Mouse (Mus musculus): Measurements from ENCODE around the gene 2900026A02Rik.
"Not testable (repeated sequence)": the region's sequence is repeated elsewhere in the genome, so short reads cannot be mapped to it uniquely, and the experiment has no call there.

Gene 2900026A02Rik

DNA sequence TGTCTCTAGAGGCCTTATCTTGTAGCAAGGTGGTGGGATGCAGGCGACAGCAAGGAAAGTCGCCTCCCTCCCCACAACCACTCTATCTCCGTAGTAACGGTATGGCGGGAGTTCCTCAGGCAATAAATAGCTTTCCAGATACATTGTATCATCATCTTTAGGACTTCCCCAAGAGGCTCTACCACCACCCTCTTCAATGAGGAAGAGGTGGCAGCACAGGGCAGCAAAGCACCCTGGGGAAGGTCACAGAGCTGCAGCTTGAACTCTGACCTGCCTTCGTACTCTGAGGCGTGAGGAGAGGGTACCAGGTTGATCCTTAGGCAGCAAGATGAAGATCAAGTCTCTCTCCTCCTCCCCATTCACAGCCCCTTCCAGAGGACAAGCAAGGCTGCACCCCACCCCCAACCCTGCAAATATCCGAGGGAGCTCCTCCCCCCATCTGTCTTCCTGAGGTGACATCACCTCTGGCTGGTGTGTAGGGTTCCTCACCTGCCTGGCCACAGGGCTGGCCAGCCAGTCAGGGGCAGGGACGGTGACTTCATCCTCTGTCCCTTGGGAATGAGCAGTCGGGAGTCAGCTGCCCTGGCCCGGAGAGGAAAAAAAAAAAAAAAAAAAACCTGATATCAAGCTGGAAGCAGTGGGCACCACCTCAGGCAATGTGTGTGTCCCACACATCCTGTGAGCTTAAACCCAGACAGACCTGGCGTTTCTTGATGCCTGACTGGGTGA lies 98.5 kb downstream of the 2900026A02Rik start:
- no peak for DNase-seq (ENCODE audit: low read depth, low spot score)

DNA sequence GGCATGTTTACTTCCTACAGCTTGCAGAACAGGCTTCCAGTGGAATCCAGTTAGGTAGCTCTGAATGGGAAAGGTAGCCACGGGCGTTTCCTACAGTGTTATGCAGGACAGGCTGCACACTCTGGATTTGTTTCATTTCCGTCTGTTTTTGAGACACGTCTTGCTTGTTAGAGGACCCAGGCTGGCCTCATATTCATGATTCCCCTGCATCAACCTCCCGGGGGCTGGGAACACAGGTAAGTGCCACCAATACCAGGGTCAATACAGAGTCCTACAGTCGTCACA lies 99.5 kb downstream of the 2900026A02Rik start:
- no peak for DNase-seq (ENCODE audit: low read depth, low spot score)

DNA sequence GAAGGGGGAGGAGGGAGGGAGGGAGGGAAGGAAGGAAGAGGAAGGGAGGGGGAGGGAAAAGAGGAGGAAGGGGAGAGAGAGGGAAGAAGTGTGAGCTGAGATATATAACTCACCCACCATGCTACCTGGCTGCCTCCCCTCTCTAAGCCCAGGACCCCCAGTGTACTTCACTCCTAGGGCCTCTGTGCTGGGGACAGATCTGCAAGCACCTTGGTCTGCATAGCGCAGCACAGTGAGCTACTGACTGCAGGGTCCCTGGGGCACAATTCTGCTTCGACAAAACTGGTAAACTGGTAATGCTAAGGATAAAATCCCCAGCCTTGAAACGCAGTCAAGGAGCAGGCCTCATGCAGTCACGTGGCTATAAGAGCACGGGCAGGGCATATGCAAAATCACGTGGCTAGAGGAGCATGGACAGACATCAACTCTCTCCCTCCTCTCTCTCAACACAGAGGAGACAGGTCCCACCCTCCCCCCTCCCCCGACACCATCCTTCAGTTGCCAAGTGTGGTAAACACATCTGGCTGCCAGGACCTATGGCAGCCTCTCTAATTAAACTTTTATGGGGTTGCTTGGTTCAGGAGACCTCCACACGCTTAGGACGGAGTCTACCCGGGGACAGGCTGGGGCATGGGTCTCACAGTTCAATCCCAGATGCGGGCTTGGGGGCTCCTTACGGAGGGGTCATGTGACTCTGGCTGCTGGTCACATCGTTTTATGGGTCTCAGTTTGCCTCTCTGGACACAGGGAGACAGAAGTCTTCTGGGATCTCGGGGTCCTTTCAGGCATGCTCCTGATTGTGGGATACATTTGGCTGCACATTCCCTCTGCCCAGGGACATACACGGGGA lies 100.1 kb downstream of the 2900026A02Rik start:
- no peak for DNase-seq (ENCODE audit: low read depth, low spot score)

DNA sequence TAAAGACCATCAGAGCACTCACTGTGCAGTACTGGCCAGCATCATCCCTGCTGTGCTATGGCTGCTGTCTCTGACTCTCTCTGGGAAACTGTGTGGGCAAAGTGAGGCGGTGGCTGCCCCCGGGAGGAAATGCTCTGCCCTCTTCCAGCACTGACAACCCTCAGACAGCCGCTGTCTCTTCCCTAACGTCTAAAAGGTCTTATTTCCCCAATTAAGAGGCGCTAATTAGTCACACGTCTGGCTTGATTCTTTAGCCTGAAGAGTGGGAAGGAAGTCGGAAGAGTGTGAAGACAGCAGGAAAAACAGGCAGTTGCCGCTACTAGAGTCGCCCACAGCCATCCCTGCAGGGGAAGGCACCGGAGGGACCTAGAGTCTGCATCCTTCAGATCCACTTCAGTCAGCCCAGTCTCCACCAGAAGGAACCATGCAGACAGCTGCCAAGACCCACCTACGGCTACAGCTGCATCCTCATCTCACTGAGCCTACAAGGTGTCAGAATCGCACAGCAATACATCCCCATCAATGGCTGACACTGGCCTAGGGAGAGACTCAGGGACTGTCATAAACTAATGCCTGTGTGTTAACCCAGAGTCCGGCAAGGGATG lies 101.1 kb downstream of the 2900026A02Rik start:
- DNase-seq (ENCODE audit: low read depth, low spot score), result no peak

DNA sequence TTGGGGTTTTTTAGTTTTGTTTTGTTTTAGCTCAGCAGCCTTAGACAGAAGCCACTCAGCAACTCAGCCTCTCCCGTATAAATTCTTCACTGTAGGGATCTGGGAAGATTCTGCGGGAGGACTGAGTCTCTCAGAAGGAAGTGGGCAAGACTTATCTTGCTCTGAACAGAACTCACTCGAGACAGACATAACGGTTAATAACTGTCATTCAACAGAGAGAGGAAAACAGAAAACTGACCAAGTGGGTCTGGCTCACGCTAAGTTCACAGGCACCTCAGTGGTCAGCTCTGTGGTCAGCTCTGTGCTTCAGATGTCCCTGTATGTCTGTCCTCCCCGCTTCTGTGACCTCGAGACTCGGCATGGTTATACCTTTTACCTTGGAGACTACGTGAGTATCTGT lies 101.7 kb downstream of the 2900026A02Rik start:
- DNase-seq (ENCODE audit: low read depth, low spot score), result no peak

DNA sequence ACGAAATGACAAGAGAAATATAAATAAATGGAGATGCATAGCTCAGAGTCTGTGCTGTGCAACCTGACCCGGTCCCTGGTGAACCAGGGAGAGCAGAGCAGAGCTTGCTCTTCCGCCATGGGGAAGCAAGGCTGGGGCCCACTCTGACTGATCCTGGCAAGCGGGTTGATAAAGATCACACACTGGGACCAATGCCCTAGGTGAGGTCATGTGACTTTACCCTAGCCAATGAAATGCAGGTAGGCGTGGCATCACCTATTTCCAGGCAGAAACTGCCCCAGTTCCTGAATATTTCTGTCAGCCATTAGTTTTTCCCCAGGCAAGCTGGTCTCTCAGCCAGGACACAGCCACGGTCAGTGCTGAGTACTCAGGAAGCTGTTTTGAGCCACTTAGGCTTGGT lies 102.3 kb downstream of the 2900026A02Rik start:
- no peak for DNase-seq (ENCODE audit: low read depth, low spot score)

DNA sequence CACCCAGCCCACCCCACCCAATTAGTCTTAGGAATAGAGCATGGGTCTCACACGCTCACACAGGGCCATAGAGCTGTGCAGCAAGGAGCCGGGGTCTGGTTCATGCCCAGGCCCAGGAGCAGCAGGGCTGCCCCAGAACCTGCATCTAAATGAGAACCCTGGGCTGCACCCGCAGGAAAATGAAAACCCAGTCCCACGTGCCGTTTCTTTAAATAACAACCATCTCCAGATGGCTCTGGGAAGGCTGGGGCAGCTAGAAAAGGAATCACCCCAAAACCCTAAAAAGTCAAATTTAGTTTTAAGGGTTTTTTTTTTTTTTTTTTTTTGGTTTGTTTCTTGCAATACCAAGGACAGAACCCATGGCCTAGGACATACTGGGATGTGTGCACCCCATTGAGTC lies 103.7 kb downstream of the 2900026A02Rik start:
- no peak for DNase-seq (ENCODE audit: low read depth, low spot score)

DNA sequence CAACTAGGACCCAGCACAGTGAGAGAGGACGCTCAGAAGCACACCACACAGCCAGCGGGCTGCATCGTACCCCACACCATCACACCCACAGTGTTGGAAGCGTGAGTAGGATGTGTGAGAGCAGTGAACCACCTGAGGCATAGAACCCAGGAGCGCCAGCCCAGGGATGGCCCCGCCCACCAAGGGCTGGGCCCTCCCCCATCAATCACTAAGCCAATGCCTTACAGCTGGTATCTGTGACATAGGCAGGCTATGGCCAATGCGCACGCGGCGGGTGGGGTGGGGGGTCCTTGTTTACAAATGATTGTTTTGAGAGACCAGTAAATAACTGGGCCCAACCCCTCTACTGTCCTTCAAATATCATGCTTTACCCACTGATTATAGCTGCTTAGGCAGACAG lies 105.1 kb downstream of the 2900026A02Rik start:
- DNase-seq (ENCODE audit: low read depth, low spot score), result no peak

DNA sequence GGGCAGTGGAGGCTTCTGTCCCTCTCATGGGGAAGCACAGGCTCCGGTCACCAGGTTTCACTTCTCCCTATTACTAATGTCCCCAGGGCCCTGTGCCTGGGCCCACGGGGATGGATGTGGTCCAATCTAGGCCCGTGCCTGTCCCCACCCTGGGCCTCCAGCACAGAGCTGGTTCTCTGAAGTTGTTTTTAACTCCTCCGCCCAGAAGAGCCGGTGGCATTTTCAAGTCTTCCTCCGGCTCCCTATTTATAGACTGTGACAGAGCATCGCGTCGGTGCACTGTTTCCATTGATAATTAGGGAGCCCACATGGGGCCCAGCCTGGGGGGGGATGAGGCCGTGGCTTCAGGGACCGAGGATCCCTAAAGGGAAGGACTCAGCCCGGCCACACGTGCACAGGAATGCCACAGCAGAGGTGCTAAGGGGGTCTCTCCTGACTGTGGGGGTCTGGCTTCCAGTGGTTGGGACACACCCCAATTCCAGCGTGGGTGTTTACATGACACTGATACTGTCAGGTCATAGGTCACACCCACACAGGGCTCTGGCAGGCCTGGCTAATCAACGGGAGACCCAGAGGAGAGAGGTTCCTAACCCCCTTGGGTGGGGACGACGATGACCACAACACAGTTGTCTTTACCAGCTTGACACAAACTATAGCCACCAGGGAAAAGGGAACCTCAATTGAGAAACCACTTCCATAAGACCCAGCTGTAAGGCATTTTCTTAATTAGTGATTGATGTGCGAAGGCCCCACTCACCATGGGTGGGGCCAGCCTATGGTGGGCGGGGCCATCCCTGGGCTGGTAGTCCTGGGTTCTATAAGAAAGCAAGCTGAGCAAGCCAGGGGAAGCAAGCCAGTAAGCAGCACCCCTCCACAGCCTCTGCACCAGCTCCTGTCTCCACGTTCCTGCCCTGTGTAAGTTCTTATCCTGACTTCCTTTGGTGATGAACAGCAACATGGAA lies 106.5 kb downstream of the 2900026A02Rik start:
- DNase-seq (ENCODE audit: low read depth, low spot score), result no peak

DNA sequence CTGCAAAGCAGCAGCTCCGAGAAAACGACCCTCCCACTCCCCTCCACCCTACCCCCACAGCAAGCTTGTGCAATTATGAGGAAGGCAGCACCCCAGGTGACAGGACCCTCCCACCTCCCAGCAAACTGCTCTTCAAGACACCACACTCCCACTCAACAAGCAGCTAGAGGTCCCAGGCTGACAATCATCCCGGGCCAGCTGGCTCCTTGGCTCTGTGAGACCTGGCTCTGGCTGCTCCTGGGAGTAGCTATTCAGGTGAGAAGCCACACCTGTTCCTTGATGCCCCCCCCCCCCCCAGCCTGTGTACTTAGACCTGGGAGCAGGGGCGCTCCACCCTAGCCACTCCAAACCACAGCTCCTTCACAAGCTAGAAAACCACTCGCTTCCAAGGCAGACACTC lies 107.9 kb downstream of the 2900026A02Rik start:
- no peak for DNase-seq (ENCODE audit: low read depth, low spot score)

DNA sequence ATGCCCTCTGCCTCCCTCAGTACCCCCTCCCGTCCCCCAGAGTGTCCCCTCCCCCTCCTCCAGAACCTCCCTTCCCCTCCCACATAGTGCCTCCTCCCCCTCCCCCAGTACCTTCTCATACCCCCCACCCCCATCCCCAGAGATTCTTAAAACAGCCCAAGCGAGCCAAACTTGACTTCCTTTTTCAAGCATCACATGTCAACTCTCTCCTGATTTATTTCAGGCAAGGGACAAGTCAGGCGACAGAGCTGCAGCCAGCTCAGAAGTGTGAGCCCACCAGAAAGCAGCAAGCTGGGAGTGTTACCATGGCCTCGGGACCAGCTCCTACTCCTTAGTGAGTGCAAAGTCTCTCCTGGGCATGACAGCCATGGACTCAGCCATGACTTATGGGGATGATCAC lies 109.7 kb downstream of the 2900026A02Rik start:
- no peak for DNase-seq (ENCODE audit: low read depth, low spot score)

DNA sequence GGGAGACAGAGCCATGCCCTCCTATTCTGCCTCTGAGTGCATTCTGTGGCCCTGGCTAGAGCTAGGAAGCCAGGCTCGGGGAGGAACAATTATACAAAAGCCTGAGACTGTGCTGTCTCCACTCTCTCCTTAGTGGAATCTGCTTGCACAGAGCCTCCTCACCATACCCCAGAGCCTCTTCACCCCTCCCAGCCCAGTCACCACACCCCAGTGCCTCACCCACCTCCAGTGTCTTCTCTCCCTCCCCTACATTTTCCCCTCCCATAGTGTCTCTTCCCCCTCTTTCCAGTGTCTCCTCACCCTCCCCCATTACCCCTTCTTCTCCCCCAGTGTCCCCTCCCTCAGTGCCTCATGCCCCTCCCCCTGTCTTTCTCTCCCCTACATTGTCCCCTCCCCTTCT lies 110.1 kb downstream of the 2900026A02Rik start:
- no peak for DNase-seq (ENCODE audit: low read depth, low spot score)

DNA sequence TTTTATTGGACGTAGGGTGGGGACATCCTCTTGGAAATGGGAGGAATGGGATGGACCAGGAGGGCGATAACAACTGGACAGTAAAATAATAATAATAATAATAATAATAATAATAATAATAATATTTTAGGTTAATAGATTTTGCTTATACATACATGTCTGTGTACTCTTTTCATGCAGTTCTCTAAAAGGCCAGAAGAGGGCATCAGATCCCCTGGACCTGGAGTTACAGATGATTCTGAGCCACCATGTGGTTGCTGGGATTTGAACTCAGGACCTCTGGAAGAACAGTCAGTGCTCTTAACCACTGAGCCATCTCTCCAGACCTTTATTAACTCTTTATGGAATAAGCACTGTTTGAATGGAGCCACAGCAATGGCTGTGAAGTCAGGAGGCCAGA lies 111.4 kb downstream of the 2900026A02Rik start:
- DNase-seq (ENCODE audit: low read depth, low spot score), result not testable (repeated sequence)

DNA sequence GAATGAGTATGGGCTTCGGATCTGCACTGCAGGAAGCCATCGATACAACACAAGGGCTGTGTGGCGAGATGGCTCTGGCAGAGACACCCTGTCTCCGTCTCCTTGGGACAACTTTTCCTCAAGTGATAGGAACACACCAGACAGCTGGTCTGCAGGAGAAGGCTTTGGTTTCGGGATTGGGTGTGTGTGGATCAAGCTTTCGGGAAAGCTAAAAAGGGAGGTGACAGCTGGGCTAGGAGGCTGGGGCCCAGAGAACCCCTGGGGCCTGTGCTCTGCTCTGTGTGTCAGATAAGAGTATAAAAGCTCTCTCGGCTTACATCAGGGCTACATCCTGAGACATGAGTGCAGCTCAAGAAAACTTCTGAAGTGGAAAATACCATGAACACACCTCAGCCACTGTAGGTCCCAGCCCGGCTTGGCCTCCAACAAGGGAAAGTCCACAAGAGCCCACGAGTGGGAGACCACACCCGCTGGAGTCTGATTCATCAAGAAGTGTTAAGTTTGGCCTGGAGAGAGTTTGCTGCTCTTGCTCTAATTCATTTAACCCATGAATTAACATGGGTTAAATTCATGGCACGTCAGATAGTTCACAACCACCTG lies 112.8 kb downstream of the 2900026A02Rik start:
- no peak for DNase-seq (ENCODE audit: low read depth, low spot score)

DNA sequence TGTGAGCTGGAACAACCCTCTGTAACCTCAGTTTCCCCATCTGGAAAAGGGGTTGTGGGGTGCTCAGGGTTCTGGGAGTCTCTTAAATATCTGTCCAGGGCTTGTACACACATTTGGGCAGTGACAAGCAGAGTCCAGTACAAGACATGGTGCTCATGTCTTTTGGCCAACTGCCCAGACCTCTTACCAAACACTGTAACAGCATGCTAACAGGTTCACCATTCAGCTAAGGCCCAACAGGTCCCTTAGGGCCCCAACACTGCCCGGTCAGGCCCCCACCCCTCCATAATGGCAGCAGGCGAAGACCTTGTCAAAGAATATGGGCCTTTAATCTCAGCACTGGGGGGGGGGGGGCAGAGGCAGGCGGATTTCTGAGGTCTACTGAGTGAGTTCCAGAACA lies 113.3 kb downstream of the 2900026A02Rik start:
- no peak for DNase-seq (ENCODE audit: low read depth, low spot score)

DNA sequence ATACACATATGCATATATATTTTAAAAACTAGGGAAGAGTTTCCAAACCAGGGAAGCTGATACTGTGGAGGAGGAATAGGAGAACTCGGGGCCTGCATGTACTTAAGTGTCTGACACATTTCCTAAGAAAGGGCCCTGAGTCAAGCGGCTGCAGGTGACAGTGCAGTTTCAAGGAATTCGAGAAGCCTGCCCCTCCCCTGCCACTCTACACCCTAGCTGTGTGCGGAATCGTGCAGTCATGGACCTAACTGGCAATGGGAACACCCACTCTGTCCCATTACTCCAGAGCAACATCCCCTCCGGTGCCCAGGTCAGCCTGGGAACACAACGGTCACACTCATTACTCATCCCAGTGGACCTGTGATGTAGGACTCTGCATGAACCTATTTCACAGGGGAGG lies 114.4 kb downstream of the 2900026A02Rik start:
- DNase-seq (ENCODE audit: low read depth, low spot score), result no peak

DNA sequence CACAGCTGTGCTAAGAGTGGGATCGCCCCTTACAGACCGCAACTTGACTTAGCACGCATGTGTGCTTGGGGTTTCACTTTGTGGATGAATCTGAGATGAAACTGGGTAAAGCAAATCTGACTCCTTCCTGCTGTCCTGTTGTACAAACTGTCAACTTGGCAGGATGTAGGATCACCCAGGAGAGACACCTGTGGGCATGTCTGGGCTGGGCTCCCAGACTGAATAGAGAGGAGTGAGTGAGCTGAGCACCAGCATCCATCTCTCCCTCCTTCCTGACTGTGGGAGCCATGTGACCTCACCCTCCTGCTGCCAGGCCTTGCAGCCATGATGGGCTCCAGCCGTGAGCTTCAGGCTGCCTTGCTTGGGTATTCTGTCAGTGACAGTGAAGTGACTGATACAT lies 115.6 kb downstream of the 2900026A02Rik start:
- DNase-seq (ENCODE audit: low read depth, low spot score), result no peak

DNA sequence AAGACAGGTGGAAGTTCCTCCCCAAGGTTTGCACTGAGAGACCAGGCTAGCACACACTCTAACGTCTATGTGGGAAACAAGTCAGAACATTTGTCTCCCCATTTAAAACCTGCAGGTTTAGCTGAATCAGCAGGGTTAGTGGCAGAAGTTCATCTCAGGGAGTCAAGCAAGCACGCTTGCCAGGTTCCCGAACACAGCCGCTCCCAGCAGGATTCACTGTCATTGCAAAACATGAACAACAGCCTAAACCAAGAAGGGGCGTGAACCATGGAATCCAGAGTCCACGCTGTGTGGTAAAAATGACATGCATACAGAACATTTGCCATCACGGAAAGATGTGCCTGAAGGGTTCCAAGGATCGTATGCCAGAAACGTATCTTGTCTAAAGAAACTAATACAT lies 116.0 kb downstream of the 2900026A02Rik start:
- DNase-seq (ENCODE audit: low read depth, low spot score), result no peak

DNA sequence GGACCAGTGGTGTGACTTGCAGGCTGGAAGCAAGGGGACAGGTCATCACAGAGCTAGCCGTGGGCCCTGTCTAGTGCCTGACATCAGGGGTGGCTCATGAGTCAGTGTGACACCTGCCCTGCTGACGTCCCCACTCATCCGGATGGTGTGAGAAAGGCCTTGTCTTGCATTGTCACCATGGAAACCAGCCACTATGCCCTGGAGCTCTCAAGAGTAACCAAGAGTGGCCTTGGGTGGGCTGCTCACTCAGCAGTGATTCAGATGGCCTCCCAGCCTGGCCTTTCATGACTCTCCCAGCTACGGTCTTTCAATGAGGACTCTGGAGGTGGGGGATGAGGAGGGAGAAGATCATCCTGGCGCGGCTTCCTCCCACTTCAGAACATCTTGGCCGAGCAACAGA lies 118.6 kb downstream of the 2900026A02Rik start:
- DNase-seq (ENCODE audit: low read depth, low spot score), result no peak

DNA sequence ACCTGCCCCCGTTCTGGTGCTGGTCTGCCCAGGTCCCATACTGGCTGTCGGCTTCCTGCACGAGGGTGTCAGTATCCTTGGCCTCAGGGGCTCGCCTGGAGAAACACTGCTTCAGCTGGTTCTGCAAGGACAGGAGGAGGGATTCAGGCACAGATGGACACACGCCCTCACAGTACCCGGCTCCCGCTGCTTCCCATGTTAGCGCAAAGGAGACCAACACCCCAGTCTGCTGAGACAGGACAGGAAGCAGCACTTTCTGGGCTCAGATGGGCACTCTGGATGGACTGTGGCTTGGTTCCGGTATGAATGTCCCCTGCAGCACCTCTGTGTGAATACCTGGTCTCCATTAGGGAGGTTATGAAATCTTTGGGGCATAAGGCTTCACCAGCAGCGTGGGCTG lies 119.6 kb downstream of the 2900026A02Rik start:
- no peak for DNase-seq (ENCODE audit: low read depth, low spot score)

DNA sequence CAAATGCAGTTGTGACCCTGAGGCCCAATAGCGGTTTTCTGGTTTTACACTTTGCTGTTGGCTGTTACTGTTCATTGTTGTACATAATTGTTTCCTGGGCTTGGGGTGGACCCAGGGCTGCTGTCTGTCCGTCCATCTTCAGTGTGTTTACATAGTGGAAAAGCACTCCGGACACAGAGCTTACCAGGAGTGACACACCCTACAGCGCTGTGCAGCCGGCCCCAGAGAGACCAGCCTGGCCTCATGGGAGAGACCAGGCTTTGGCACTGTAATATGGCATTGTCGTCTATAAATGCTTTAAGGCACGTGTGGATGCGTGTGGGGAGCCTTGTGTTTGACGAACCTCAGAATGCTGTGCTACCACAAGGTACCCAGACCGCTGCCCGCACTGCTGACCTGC lies 120.6 kb downstream of the 2900026A02Rik start:
- no peak for DNase-seq (ENCODE audit: low read depth, low spot score)

Measured in retina, adult 2 months (tissue).